Mouse (Mus musculus): ENCODE results near the gene Scaper.

GRCm38 (mm10) chr9:55544861-55545555 lies 392.9 kb downstream of the Scaper start:
- TF ChIP-seq POLR2A (IDR thresholded peaks at IDR 0.05; ENCODE audit: extremely low read depth, insufficient read depth, low read length), result no peak
- no peak for TF ChIP-seq CTCF (IDR thresholded peaks at IDR 0.05; ENCODE audit: extremely low read depth, insufficient read depth, low read length)
